Mouse (Mus musculus) midbrain, postnatal 0 days (tissue): ENCODE measurements around the gene Gjb6. TPM values are rescaled to one million over a fixed set of nuclear protein-coding genes. Genes with fewer than 3 reads are reported as not detected.
A peak's percentile ranks its signal among the peaks of the same experiment; 100 is the strongest.

Source experiments
- ATAC-seq: fragments of 200-750 bp; cut with Nextera tagmentation; 2 replicates; pipeline ENCODE4 v1.8.0; 2017; ENCODE audit warnings: moderate number of reproducible peaks, mild to moderate bottlenecking, moderate TSS enrichment, moderate library complexity; ENCODE audit not compliant: low FRiP score
- DNase-seq: peaks from one replicate; pipeline ENCODE4 v3.0.0-alpha.2; 2015; ENCODE audit warnings: low spot score
- H3K27ac ChIP-seq: fragments of 300-500 bp; sonication (generic); 2 replicates; pipeline ENCODE4 v1.5.1; 2014; ENCODE audit warnings: low read depth, mild to moderate bottlenecking, low read length, mixed read lengths
- H3K27me3 ChIP-seq: fragments of 300-500 bp; sonication (generic); 2 replicates; pipeline ENCODE4 v1.6.1; 2014; ENCODE audit warnings: low read length, control low read depth, mixed read lengths; ENCODE audit not compliant: insufficient read depth
- H3K36me3 ChIP-seq: fragments of 300-500 bp; sonication (generic); 2 replicates; pipeline ENCODE4 v1.6.1; 2014; ENCODE audit warnings: low read length, control low read depth, mixed read lengths; ENCODE audit not compliant: insufficient read depth
- H3K4me1 ChIP-seq: fragments of 300-500 bp; sonication (generic); 2 replicates; pipeline ENCODE4 v1.6.1; 2014; ENCODE audit warnings: mild to moderate bottlenecking, control low read depth, antibody characterized with exemption, low read length, mixed read lengths; ENCODE audit not compliant: insufficient read depth
- H3K4me2 ChIP-seq: fragments of 300-500 bp; sonication (generic); 2 replicates; pipeline ENCODE4 v1.6.1; 2014; ENCODE audit warnings: low read depth, mild to moderate bottlenecking, low read length, mixed read lengths; ENCODE audit not compliant: poor library complexity, severe bottlenecking
- H3K4me3 ChIP-seq: fragments of 300-500 bp; sonication (generic); 2 replicates; pipeline ENCODE4 v1.5.1; 2014; ENCODE audit warnings: low read depth, mild to moderate bottlenecking, low read length, moderate library complexity
- H3K9ac ChIP-seq: fragments of 300-500 bp; sonication (generic); replicated peaks from 2 replicates; pipeline ENCODE4 v1.6.1; 2014; ENCODE audit warnings: mild to moderate bottlenecking, low read length, moderate library complexity, mixed read lengths; ENCODE audit not compliant: poor library complexity, severe bottlenecking
- H3K9me3 ChIP-seq: fragments of 300-500 bp; sonication (generic); 2 replicates; pipeline ENCODE4 v1.6.1; 2016; ENCODE audit warnings: low read length, control low read depth
- CTCF ChIP-seq: IDR thresholded peaks from 2 replicates; pipeline ENCODE4 v1.5.1; 2016; ENCODE audit warnings: antibody characterized with exemption, mild to moderate bottlenecking
- WGBS: fragments of 180-500 bp; shearing (Covaris S2); extraction: QIAGEN DNeasy Blood & Tissue Kit; methylation state at CpG from one replicate; pipeline ENCODE4 v1.1.7; 2014; 5-methylcytosine and 5-hydroxymethylcytosine counted together
- polyA plus RNA-seq: library from polyadenylated mRNA; unstranded; fragments of >200 nt; fragmentation: Nextera tagmentation; extraction: Ambion mirVana; gene quantifications from 2 replicates; pipeline ENCODE4 v1.2.1, GENCODE M21; 2015
- total RNA-seq: library from RNA; depleted of rRNA; stranded (reverse); fragments of >200 nt; gene quantifications from 2 replicates; pipeline ENCODE4 v1.2.3, GENCODE M21; 2014

Gjb6 gene
- total and polyA plus RNA-seq, 2 experiments from 2014 or later, result 21.0 to 21.4 TPM

DNA sequence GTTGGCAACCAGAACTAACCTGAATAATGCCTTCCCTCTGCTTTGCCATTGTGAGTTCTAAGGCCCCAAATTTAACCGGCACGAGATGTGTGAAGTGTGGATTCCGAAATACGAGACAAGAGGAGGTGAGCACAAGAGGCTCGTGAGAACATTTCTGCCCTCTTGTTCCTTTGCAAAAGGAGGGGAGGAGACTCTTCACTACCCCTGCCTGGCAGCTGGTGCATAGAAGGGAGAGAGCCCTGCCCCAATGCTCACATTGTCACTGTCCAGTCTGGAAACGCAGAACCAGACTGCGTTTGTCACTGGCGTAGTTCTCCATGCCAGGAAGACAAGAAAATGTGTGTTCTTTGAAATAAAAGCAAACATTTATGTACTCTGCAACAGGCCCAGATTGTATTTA, 1.9 kb upstream of the Gjb6 start:
- WGBS, result 43% methylated on average over 8 of the region's 8 CpGs
- ATAC-seq (no peak), DNase-seq (no peak)
- Histone ChIP-seq H3K9ac (no peak overlapping the region), H3K4me2 (no peak overlapping the region), H3K27ac (no peak overlapping the region), H3K4me1 (no peaks in the 10 kb centered on the region; the same call in 1 of the 2 replicates), H3K27me3 (peaks cover 25% of the 10 kb centered on the region), H3K9me3 (no peaks in the 10 kb centered on the region), H3K4me3 (no peak overlapping the region), H3K36me3 (no peaks in the 10 kb centered on the region)
- TF ChIP-seq CTCF, result no peak

DNA sequence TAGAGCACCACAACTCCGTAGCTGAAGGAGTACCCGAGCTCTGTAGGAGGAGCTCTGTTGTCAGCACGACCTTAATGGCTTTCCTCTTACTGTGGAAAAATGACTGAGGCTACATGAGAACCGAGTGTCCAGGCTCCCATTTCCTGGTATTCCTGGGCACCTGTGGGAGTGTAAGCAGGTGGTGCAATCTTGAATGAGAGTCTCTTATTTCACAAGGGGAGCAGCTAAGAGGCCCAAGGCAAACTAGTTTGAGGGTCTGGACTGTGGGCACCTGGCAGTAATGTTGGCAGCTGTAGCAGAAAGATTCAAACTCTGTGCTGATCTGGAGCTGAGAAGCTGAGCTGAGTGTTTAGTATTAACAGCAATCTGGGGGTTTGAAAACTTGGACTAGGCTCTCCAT, 6.0 kb downstream of the Gjb6 start:
- no peak overlapping the region for H3K27ac ChIP-seq
- ATAC-seq (no peak), DNase-seq (no peak)
- no peak overlapping the region for H3K9ac ChIP-seq
- TF ChIP-seq CTCF, result no peak
- H3K27me3 ChIP-seq, result 0 out of 2 replicates have a peak, but pooled peaks cover 10% of the 10 kb centered on the region
- no peak overlapping the region for H3K4me3 ChIP-seq
- WGBS, result 80% methylated on average over 4 of the region's 4 CpGs
- no peaks in the 10 kb centered on the region for H3K4me1 ChIP-seq
- no peak overlapping the region for H3K4me2 ChIP-seq
- no peaks in the 10 kb centered on the region for H3K9me3 ChIP-seq
- H3K36me3 ChIP-seq, result no peaks in the 10 kb centered on the region

DNA sequence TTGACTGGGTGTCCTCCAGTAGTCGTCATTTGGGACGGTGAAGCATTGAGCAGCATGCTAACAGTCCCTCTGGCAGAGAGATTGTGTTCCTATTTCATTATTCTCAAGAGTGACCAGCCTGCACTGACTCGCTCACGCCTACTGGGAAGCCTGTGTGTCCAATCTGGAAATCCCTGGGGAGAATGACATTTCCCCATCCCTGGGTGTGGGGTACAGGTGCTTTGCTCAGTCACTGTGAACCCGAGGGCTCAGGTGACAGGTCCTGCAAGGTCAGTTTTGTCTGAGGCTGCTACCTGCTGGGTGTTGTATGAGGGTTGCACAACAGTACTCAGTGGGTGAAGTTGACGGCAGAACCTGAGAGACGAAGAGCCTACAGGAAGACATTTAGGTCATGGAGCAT, 11.1 kb downstream of the Gjb6 start:
- H3K27ac ChIP-seq, result no peak overlapping the region
- H3K4me3 ChIP-seq, result no peak overlapping the region
- no peak for ATAC-seq
- no peak for TF ChIP-seq CTCF
- WGBS, result 87% methylated on average over 7 of the region's 7 CpGs
- DNase-seq, result no peak
- H3K27me3 ChIP-seq, result no peaks in the 10 kb centered on the region
- H3K4me2 ChIP-seq, result no peak overlapping the region
- H3K9ac ChIP-seq, result no peak overlapping the region
- no peaks in the 10 kb centered on the region for H3K9me3 ChIP-seq
- no peaks in the 10 kb centered on the region for H3K4me1 ChIP-seq
- H3K36me3 ChIP-seq, result no peaks in the 10 kb centered on the region

- no peaks in the 10 kb centered on the region for H3K36me3 ChIP-seq
- no peaks in the 10 kb centered on the region for H3K9me3 ChIP-seq
- H3K4me1 ChIP-seq, result peaks cover 2% of the 10 kb centered on the region; the same call in 1 of the 2 replicates
- ATAC-seq, result peak; percentile 90
- no peaks in the 10 kb centered on the region for H3K27me3 ChIP-seq
- H3K4me3 ChIP-seq, result no peak within 1 kb of the TSS
- H3K27ac ChIP-seq, result no peak within 1 kb of the TSS; the same call in 1 of the 2 replicates
- 8% methylated on average over 13 of the region's 13 CpGs for WGBS
- TF ChIP-seq CTCF, result no peak
- peak; percentile 82 for DNase-seq
- no peak within 1 kb of the TSS for H3K9ac ChIP-seq
- H3K4me2 ChIP-seq, result peak within 1 kb of the TSS; percentile 26; the same call in 1 of the 2 replicates
These were observed 17.4 kb downstream of the Gjb6 start, which contains the start of gene Gm4491 for GRCm38 (mm10) chr14:57115823-57116544. Gene Gm4491, minus strand, starts transcription at chr14:57115883.

- 8% methylated on average over 4 of the region's 4 CpGs for WGBS
- TF ChIP-seq CTCF, result peak; percentile 94
- ATAC-seq (no peak), DNase-seq (peak; percentile 74)
- H3K4me3 ChIP-seq, result no peak overlapping the region
- H3K9ac ChIP-seq, result no peak overlapping the region
- no peaks in the 10 kb centered on the region for H3K36me3 ChIP-seq
- H3K4me1 ChIP-seq, result no peaks in the 10 kb centered on the region
- H3K27ac ChIP-seq, result no peak overlapping the region
- H3K4me2 ChIP-seq, result no peak overlapping the region
- H3K27me3 ChIP-seq, result peaks cover 31% of the 10 kb centered on the region
- no peaks in the 10 kb centered on the region for H3K9me3 ChIP-seq
These were observed 24.2 kb downstream of the Gjb6 start for GRCm38 (mm10) chr14:57109194-57109593.

- Histone ChIP-seq H3K9ac (no peak overlapping the region), H3K36me3 (no peaks in the 10 kb centered on the region), H3K27ac (no peak overlapping the region), H3K4me2 (no peak overlapping the region), H3K4me3 (no peak overlapping the region), H3K9me3 (no peaks in the 10 kb centered on the region), H3K27me3 (peaks cover 43% of the 10 kb centered on the region), H3K4me1 (no peaks in the 10 kb centered on the region)
- 69% methylated on average over 5 of the region's 5 CpGs for WGBS
- no peak for TF ChIP-seq CTCF
- ATAC-seq (no peak), DNase-seq (no peak)
These were observed 25.5 kb downstream of the Gjb6 start for GRCm38 (mm10) chr14:57107916-57108315.
